Mouse (Mus musculus) stomach, embryonic 14.5 days (tissue): Measurements from ENCODE around the gene 4930435E12Rik. TPM values are rescaled to one million over a fixed set of nuclear protein-coding genes. Genes with fewer than 3 reads are reported as not detected.
"Not testable (repeated sequence)": the region's sequence is repeated elsewhere in the genome, so short reads cannot be mapped to it uniquely, and the experiment has no call there.

Experiments
- ATAC-seq: fragments of 200-750 bp; cut with Nextera tagmentation; 2 replicates; pipeline ENCODE4 v1.8.0; 2017; ENCODE audit warnings: low read depth, moderate TSS enrichment; ENCODE audit not compliant: insufficient number of reproducible peaks, insufficient read depth, low FRiP score
- H3K27ac ChIP-seq: fragments of 300-500 bp; sonication (generic); 2 replicates; pipeline ENCODE4 v1.5.1; 2014; ENCODE audit warnings: mild to moderate bottlenecking, low read length, moderate library complexity, mixed read lengths
- H3K27me3 ChIP-seq: fragments of 300-500 bp; sonication (generic); 2 replicates; pipeline ENCODE4 v1.6.1; 2014; ENCODE audit warnings: low read length, control low read depth, mixed read lengths; ENCODE audit not compliant: control insufficient read depth, insufficient read depth
- H3K36me3 ChIP-seq: fragments of 300-500 bp; sonication (generic); 2 replicates; pipeline ENCODE4 v1.6.1; 2014; ENCODE audit warnings: mild to moderate bottlenecking, control low read depth, low read length, moderate library complexity, mixed read lengths; ENCODE audit not compliant: control insufficient read depth, insufficient read depth
- H3K4me1 ChIP-seq: fragments of 300-500 bp; sonication (generic); 2 replicates; pipeline ENCODE4 v1.6.1; 2014; ENCODE audit warnings: low read length, control low read depth, mixed read lengths; ENCODE audit not compliant: control insufficient read depth, insufficient read depth
- H3K4me2 ChIP-seq: fragments of 300-500 bp; sonication (generic); replicated peaks from 2 replicates; pipeline ENCODE4 v1.6.1; 2014; ENCODE audit warnings: low read depth, low read length, control low read depth
- H3K4me3 ChIP-seq: fragments of 300-500 bp; sonication (generic); 2 replicates; pipeline ENCODE4 v1.5.1; 2014; ENCODE audit warnings: low read depth, low read length, control low read depth
- H3K9ac ChIP-seq: fragments of 300-500 bp; sonication (generic); replicated peaks from 2 replicates; pipeline ENCODE4 v1.6.1; 2014; ENCODE audit warnings: low read depth, mild to moderate bottlenecking, control low read depth, low read length, moderate library complexity, mixed read lengths
- H3K9me3 ChIP-seq: fragments of 300-500 bp; sonication (generic); 2 replicates; pipeline ENCODE4 v1.6.1; 2016; ENCODE audit warnings: low read depth, low read length, control low read depth; ENCODE audit not compliant: control insufficient read depth
- WGBS: fragments of 180-500 bp; shearing (Covaris S2); extraction: QIAGEN DNeasy Blood & Tissue Kit; methylation state at CpG from one replicate; pipeline ENCODE4 v1.1.7; 2014; 5-methylcytosine and 5-hydroxymethylcytosine counted together
- polyA plus RNA-seq: library from polyadenylated mRNA; unstranded; fragments of >200 nt; fragmentation: Nextera tagmentation; extraction: Ambion mirVana; gene quantifications from 2 replicates; pipeline ENCODE4 v1.2.1, GENCODE M21; 2014

Gene 4930435E12Rik
- polyA plus RNA-seq, result not detected in 2 replicates

GRCm38 (mm10) chr16:38828649-38829048 lies at the start of gene 4930435E12Rik:
Gene 4930435E12Rik, minus strand, starts transcription at chr16:38828749.
- 82% methylated on average over 3 of the region's 3 CpGs for WGBS
- no peaks in the 10 kb centered on the region for H3K36me3 ChIP-seq
- H3K27ac ChIP-seq, result no peak within 1 kb of the TSS
- ATAC-seq, result no peak
- no peak within 1 kb of the TSS for H3K4me3 ChIP-seq
- H3K27me3 ChIP-seq, result no peaks in the 10 kb centered on the region
- H3K9me3 ChIP-seq, result no peaks in the 10 kb centered on the region
- H3K4me2 ChIP-seq, result no peak within 1 kb of the TSS
- H3K4me1 ChIP-seq, result no peaks in the 10 kb centered on the region
- H3K9ac ChIP-seq, result no peak within 1 kb of the TSS

DNA sequence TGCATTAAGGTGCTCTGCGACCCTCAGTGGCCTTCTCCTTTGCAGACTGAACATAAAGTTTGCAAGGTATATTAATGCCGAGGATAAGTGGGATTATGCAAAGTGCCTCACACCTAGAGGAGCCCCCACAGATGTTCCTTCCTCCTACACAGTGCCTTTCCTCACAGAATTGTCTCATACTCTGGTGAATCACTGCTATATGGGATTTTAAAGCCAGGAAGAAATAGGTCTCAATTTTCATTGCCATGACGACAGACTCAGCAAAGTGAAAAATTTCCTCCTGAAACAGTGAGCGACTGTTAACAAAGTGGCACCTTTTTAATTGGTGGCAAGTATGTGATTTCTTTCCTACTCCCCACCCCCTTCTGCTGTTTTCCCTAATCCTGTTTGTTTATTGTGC lies 45.9 kb upstream of the 4930435E12Rik start:
- Histone ChIP-seq H3K27ac (no peak overlapping the region), H3K9me3 (no peaks in the 10 kb centered on the region), H3K4me2 (no peak overlapping the region), H3K4me1 (no peaks in the 10 kb centered on the region), H3K4me3 (no peak overlapping the region), H3K27me3 (no peaks in the 10 kb centered on the region), H3K36me3 (no peaks in the 10 kb centered on the region), H3K9ac (no peak overlapping the region)
- no peak for ATAC-seq
- 35% methylated on average over 4 of the region's 4 CpGs for WGBS

- H3K4me3 ChIP-seq, result no peak overlapping the region
- H3K36me3 ChIP-seq, result no peaks in the 10 kb centered on the region
- H3K4me1 ChIP-seq, result no peaks in the 10 kb centered on the region
- H3K27ac ChIP-seq, result no peak overlapping the region
- no peaks in the 10 kb centered on the region for H3K9me3 ChIP-seq
- 73% methylated on average over 4 of the region's 4 CpGs for WGBS
- H3K4me2 ChIP-seq, result no peak overlapping the region
- H3K27me3 ChIP-seq, result no peaks in the 10 kb centered on the region
- no peak for ATAC-seq
- no peak overlapping the region for H3K9ac ChIP-seq
These were observed 44.7 kb upstream of the 4930435E12Rik start for GRCm38 (mm10) chr16:38873231-38873630.

DNA sequence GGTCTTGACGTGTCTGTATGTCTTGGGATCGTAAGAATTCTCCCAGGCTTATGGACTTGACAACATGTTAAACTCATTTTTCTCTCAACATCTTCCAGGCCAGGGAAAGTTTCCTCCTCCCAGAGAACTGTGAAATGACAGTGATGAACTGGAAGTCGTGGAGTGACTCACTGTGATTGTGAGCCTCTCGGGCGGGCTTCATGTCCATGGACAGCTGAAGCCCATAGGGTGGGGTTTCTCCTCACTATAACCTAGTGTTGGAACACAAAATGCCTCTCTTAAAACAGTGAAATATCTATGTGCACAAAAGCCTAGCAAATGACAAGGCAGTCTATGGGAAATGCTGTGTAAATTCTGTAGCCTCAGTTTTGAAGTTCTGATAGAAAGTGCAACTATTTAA lies 35.8 kb upstream of the 4930435E12Rik start:
- ATAC-seq, result no peak
- Histone ChIP-seq H3K27ac (no peak overlapping the region), H3K4me1 (no peaks in the 10 kb centered on the region), H3K9me3 (no peaks in the 10 kb centered on the region), H3K27me3 (no peaks in the 10 kb centered on the region), H3K4me3 (no peak overlapping the region), H3K4me2 (no peak overlapping the region), H3K9ac (no peak overlapping the region), H3K36me3 (no peaks in the 10 kb centered on the region)
- 67% methylated on average over 5 of the region's 5 CpGs for WGBS

- no peaks in the 10 kb centered on the region for H3K4me1 ChIP-seq
- H3K4me2 ChIP-seq, result no peak overlapping the region
- H3K9me3 ChIP-seq, result no peaks in the 10 kb centered on the region
- H3K9ac ChIP-seq, result no peak overlapping the region
- no peak overlapping the region for H3K4me3 ChIP-seq
- no peaks in the 10 kb centered on the region for H3K27me3 ChIP-seq
- 76% methylated on average over 6 of the region's 6 CpGs for WGBS
- no peak overlapping the region for H3K27ac ChIP-seq
- no peaks in the 10 kb centered on the region for H3K36me3 ChIP-seq
- no peak for ATAC-seq
These were observed 32.0 kb upstream of the 4930435E12Rik start for GRCm38 (mm10) chr16:38860548-38860947.

GRCm38 (mm10) chr16:38858120-38858749 lies 29.7 kb upstream of the 4930435E12Rik start:
- no peak for ATAC-seq

GRCm38 (mm10) chr16:38812521-38812920 lies 16.0 kb downstream of the 4930435E12Rik start:
- no peaks in the 10 kb centered on the region for H3K36me3 ChIP-seq
- no peak overlapping the region for H3K4me2 ChIP-seq
- 32% methylated on average over 8 of the region's 8 CpGs for WGBS
- no peaks in the 10 kb centered on the region for H3K9me3 ChIP-seq
- ATAC-seq, result no peak
- no peak overlapping the region for H3K4me3 ChIP-seq
- no peak overlapping the region for H3K27ac ChIP-seq
- no peaks in the 10 kb centered on the region for H3K27me3 ChIP-seq
- no peaks in the 10 kb centered on the region for H3K4me1 ChIP-seq
- H3K9ac ChIP-seq, result no peak overlapping the region

More at GRCm38 (mm10) chr16:38858120-38858749, 29.7 kb upstream of the 4930435E12Rik start:
- H3K4me3 ChIP-seq, result no peak overlapping the region
- no peaks in the 10 kb centered on the region for H3K27me3 ChIP-seq
- no peak overlapping the region for H3K27ac ChIP-seq
- 29% methylated on average over 8 of the region's 8 CpGs for WGBS
- H3K4me2 ChIP-seq, result no peak overlapping the region
- H3K9ac ChIP-seq, result no peak overlapping the region
- no peaks in the 10 kb centered on the region for H3K36me3 ChIP-seq
- no peaks in the 10 kb centered on the region for H3K4me1 ChIP-seq
- no peaks in the 10 kb centered on the region for H3K9me3 ChIP-seq

DNA sequence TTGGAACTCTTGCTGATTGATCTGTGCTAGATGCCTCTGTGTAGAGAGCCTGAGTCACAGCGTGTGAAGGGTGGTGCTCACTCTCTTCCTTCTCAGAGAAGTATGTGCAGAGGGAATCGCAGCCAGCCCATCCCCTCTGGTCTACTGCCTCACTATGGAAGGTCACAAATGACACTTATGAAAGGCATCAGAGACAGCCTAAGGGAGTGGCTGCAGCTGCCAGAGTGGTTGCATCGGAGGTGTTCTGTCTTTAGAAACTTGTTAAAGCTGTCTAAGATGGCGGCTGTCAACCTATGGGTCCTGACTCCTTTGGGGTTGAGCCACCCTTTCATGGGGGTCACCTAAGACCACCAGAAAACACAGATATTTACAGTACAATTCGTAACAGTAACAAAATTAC lies 18.4 kb downstream of the 4930435E12Rik start:
- no peak overlapping the region for H3K27ac ChIP-seq
- no peak overlapping the region for H3K9ac ChIP-seq
- WGBS, result 58% methylated on average over 5 of the region's 5 CpGs
- no peaks in the 10 kb centered on the region for H3K4me1 ChIP-seq
- H3K36me3 ChIP-seq, result no peaks in the 10 kb centered on the region
- H3K27me3 ChIP-seq, result no peaks in the 10 kb centered on the region
- H3K4me3 ChIP-seq, result no peak overlapping the region
- H3K4me2 ChIP-seq, result no peak overlapping the region
- H3K9me3 ChIP-seq, result no peaks in the 10 kb centered on the region
- no peak for ATAC-seq

DNA sequence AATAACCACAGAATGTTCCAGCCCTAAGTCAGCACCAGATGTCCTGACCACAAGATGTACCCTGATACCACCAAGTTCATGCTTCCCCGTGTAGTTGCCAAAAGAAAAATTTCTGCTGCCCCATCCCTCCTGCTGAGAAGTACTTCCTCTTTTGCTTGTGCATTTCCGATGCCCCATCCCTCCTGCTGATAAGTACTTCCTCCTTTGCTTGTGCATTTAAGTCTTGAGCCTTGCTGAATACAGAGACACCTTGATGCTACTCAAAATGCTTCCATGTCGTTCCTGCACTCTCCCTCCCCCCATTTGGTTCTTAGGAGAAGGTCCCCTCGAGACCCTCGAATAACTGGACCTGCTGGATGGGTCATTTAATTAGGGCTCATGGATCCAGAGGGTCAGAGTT lies 20.8 kb downstream of the 4930435E12Rik start:
- H3K27ac ChIP-seq, H3K4me2 ChIP-seq, H3K9me3 ChIP-seq, H3K4me1 ChIP-seq, H3K27me3 ChIP-seq, ATAC-seq, H3K36me3 ChIP-seq, H3K4me3 ChIP-seq, H3K9ac ChIP-seq: not testable (repeated sequence)
- WGBS, result 88% methylated on average over 5 of the region's 5 CpGs
